Mouse (Mus musculus): Measurements from ENCODE around the gene Elavl2. TPM values are rescaled to one million over a fixed set of nuclear protein-coding genes. Genes with fewer than 3 reads are reported as not detected.
A peak's percentile ranks its signal among the peaks of the same experiment; 100 is the strongest.

The Elavl2 gene
- polyA plus RNA-seq, 2 experiments = 1.7 to 2.0 TPM

DNA sequence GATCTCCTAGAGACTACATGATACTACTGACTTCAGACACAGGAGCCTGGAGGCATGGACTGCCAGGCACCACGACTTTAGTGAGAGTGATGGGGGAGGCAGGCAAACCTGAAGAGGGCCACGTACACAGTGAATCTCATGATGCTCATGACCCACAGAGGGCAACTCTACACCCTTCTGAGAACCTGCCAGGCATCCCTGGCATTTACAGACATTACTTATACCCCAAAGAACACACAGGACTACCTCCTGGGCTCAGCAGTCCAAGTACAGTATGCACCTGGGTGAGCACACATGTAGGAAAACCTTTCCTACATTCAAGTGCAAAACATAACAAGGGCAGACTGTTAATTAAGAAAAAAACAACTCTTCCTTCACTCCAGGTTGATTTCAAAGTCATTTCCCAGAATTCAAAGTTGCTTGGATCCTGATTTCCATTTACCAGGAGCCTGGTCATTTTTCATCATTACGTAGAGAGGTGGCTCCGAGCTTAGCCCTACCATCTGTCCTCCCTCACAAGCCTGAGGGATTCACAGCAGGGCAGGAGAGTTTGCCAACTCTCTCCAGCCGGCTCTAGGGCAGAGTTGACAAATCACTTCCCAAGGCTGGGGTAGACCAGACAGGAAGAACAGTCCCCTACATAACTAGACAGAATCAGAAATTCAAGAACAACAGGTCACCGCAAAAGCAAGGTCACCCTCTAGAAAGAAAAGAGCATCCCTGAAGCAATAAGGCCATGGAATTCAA, 161.7 kb downstream of the Elavl2 start:
- Histone ChIP-seq H3K27me3 (ENCODE audit: control insufficient read depth, insufficient read depth, low read length) (no peaks in the 10 kb centered on the region), H3K9ac (ENCODE audit: low read depth, low read length, severe bottlenecking) (no peak overlapping the region), H3K4me1 (ENCODE audit: control insufficient read depth, insufficient read depth, low read length) (peaks cover 5% of the 10 kb centered on the region; the same call in 1 of the 2 replicates), H3K4me2 (replicated peaks; ENCODE audit: low read depth, low read length, severe bottlenecking) (no peak overlapping the region), H3K36me3 (ENCODE audit: control insufficient read depth, insufficient read depth, low read length) (no peaks in the 10 kb centered on the region), H3K9me3 (ENCODE audit: control insufficient read depth, low read length) (no peaks in the 10 kb centered on the region), H3K4me3 (replicated peaks; ENCODE audit: low read length) (no peak overlapping the region), H3K27ac (replicated peaks; ENCODE audit: low read depth, low read length) (no peak overlapping the region)
- 71% methylated on average over 6 of the region's 6 CpGs for WGBS
- TF ChIP-seq POLR2A (IDR thresholded peaks at IDR 0.05; ENCODE audit: borderline replicate concordance, extremely low read depth, insufficient read depth, insufficient read length) = no peak
- DNase-seq (ENCODE audit: low spot score) (no peak), ATAC-seq (ENCODE audit: low FRiP score, low read depth) (no peak)

DNA sequence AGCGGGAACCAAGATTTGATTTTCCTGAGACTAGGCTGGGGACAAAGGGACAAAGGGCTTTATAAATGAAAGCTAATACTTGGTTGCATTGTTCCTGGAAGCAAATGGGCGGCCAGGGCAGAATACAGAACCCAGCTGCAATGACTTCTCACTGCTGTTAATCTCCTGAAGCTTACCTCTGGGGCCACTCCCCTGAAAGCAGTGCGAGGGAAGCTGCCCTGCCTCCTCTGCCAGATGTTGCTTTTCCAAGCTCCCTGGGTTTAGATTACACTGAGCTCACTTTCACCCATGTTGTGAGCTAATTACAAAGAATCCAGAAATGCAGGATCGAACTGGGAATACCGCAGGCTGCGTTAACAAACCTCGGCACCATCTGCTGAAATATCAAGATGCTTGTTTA, 163.6 kb downstream of the Elavl2 start:
- no peak overlapping the region for H3K4me3 ChIP-seq (replicated peaks; ENCODE audit: low read length)
- DNase-seq (ENCODE audit: low spot score) (no peak), ATAC-seq (ENCODE audit: low FRiP score, low read depth) (peak; percentile 82)
- no peak overlapping the region for H3K27ac ChIP-seq (replicated peaks; ENCODE audit: low read depth, low read length)
- no peak overlapping the region for H3K9ac ChIP-seq (ENCODE audit: low read depth, low read length, severe bottlenecking)
- peaks cover 5% of the 10 kb centered on the region; the same call in 1 of the 2 replicates for H3K4me1 ChIP-seq (ENCODE audit: control insufficient read depth, insufficient read depth, low read length)
- H3K27me3 ChIP-seq (ENCODE audit: control insufficient read depth, insufficient read depth, low read length) = no peaks in the 10 kb centered on the region
- H3K9me3 ChIP-seq (ENCODE audit: control insufficient read depth, low read length) = no peaks in the 10 kb centered on the region
- WGBS = 16% methylated on average over 7 of the region's 7 CpGs
- H3K4me2 ChIP-seq (replicated peaks; ENCODE audit: low read depth, low read length, severe bottlenecking) = 0 out of 2 replicates have a peak overlapping the region, but pooled peaks have one; percentile 6
- no peak for TF ChIP-seq POLR2A (IDR thresholded peaks at IDR 0.05; ENCODE audit: borderline replicate concordance, extremely low read depth, insufficient read depth, insufficient read length)
- no peaks in the 10 kb centered on the region for H3K36me3 ChIP-seq (ENCODE audit: control insufficient read depth, insufficient read depth, low read length)

DNA sequence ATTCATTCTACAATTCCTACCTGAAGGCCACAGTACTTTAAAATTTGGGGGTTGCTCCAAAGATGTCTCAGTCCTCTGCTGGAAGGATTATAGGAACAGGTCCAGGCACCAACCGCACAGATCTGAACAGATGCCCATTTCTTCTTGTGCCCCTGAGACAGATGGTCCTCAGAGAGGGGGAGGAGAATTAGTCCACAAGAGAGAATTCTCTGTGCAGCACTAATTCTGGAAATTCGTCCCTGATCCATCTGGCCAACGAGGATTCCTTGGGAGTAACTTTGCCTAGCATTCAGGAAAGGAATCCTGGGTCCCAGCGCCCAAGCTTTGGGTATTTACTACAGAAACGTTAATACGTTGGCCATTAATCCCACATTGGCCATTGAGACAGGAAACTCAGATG, 165.6 kb downstream of the Elavl2 start:
- no peak for TF ChIP-seq POLR2A (IDR thresholded peaks at IDR 0.05; ENCODE audit: borderline replicate concordance, extremely low read depth, insufficient read depth, insufficient read length)
- DNase-seq (ENCODE audit: low spot score) (no peak), ATAC-seq (ENCODE audit: low FRiP score, low read depth) (no peak)
- Histone ChIP-seq H3K4me2 (replicated peaks; ENCODE audit: low read depth, low read length, severe bottlenecking) (no peak overlapping the region), H3K27ac (replicated peaks; ENCODE audit: low read depth, low read length) (no peak overlapping the region), H3K27me3 (ENCODE audit: control insufficient read depth, insufficient read depth, low read length) (no peaks in the 10 kb centered on the region), H3K4me1 (ENCODE audit: control insufficient read depth, insufficient read depth, low read length) (peaks cover 9% of the 10 kb centered on the region), H3K4me3 (replicated peaks; ENCODE audit: low read length) (no peak overlapping the region), H3K9me3 (ENCODE audit: control insufficient read depth, low read length) (no peaks in the 10 kb centered on the region), H3K9ac (ENCODE audit: low read depth, low read length, severe bottlenecking) (no peak overlapping the region), H3K36me3 (ENCODE audit: control insufficient read depth, insufficient read depth, low read length) (no peaks in the 10 kb centered on the region)
- 72% methylated on average over 6 of the region's 6 CpGs for WGBS

DNA sequence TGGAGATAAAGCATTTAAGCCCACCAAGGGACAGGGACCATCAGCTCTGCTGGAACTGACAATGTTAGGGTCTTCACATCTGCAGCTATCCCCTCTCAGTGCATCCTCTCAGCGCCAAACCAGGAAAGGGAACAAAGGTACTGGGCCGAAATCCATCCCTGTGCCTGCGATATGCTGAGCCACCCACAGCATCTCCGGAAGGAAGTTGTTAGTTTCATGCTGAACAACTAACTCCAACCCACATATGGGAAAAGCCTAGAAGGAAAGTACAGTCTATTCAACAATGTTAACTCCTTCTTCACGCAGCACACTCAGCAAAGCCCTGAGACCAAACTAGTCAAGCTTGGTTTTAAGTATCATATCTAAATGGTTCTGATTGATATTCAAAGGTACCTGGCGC, 167.0 kb downstream of the Elavl2 start:
- Histone ChIP-seq H3K4me1 (ENCODE audit: control insufficient read depth, insufficient read depth, low read length) (peaks cover 9% of the 10 kb centered on the region), H3K27ac (replicated peaks; ENCODE audit: low read depth, low read length) (no peak overlapping the region), H3K9me3 (ENCODE audit: control insufficient read depth, low read length) (no peaks in the 10 kb centered on the region), H3K9ac (ENCODE audit: low read depth, low read length, severe bottlenecking) (no peak overlapping the region), H3K4me3 (replicated peaks; ENCODE audit: low read length) (no peak overlapping the region), H3K4me2 (replicated peaks; ENCODE audit: low read depth, low read length, severe bottlenecking) (no peak overlapping the region), H3K27me3 (ENCODE audit: control insufficient read depth, insufficient read depth, low read length) (no peaks in the 10 kb centered on the region), H3K36me3 (ENCODE audit: control insufficient read depth, insufficient read depth, low read length) (no peaks in the 10 kb centered on the region)
- TF ChIP-seq POLR2A (IDR thresholded peaks at IDR 0.05; ENCODE audit: borderline replicate concordance, extremely low read depth, insufficient read depth, insufficient read length) = no peak
- 88% methylated on average over 6 of the region's 6 CpGs for whole genome bisulfite sequencing
- DNase-seq (ENCODE audit: low spot score) (no peak), ATAC-seq (ENCODE audit: low FRiP score, low read depth) (no peak)

DNA sequence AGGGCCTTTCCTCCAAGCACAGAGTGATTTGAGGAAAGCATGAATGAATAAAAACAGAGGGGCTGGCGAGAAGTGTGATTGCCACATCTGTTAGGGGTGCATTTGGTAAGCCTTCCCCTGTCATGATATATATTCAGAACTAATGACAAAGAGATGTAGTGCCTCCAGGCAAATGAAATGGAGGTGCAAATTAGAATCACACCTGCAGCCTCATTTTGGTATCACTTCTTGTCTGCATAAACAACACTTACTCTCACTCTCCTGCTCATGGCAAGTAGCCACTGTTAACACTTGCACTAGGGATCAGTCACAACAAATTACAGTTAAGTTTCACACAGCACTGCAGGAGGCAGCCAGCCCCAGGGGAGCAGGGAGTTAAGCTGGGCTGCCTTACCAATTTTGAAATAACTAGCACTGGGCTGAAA, 170.1 kb downstream of the Elavl2 start:
- DNase-seq (ENCODE audit: low spot score) (no peak), ATAC-seq (ENCODE audit: low FRiP score, low read depth) (no peak)
- TF ChIP-seq POLR2A (IDR thresholded peaks at IDR 0.05; ENCODE audit: borderline replicate concordance, extremely low read depth, insufficient read depth, insufficient read length) = no peak
- H3K9me3 ChIP-seq (ENCODE audit: control insufficient read depth, low read length) = no peaks in the 10 kb centered on the region
- H3K9ac ChIP-seq (ENCODE audit: low read depth, low read length, severe bottlenecking) = no peak overlapping the region
- whole genome bisulfite sequencing = 39% methylated on average over 1 of the region's 1 CpGs
- H3K27me3 ChIP-seq (ENCODE audit: control insufficient read depth, insufficient read depth, low read length) = no peaks in the 10 kb centered on the region
- H3K4me3 ChIP-seq (replicated peaks; ENCODE audit: low read length) = no peak overlapping the region
- peaks cover 4% of the 10 kb centered on the region; the same call in 1 of the 2 replicates for H3K4me1 ChIP-seq (ENCODE audit: control insufficient read depth, insufficient read depth, low read length)
- H3K36me3 ChIP-seq (ENCODE audit: control insufficient read depth, insufficient read depth, low read length) = no peaks in the 10 kb centered on the region
- H3K4me2 ChIP-seq (replicated peaks; ENCODE audit: low read depth, low read length, severe bottlenecking) = no peak overlapping the region
- no peak overlapping the region for H3K27ac ChIP-seq (replicated peaks; ENCODE audit: low read depth, low read length)
